Mouse (Mus musculus) monocyte, adult 2 months (primary cell): ENCODE measurements around the gene Mfap5.
"Not testable (repeated sequence)": the region's sequence is repeated elsewhere in the genome, so short reads cannot be mapped to it uniquely, and the experiment has no call there.

Experiments used
- DNase-seq, 2 experiments: peaks; one replicate each; pipeline ENCODE4 v3.0.0; 2022; ENCODE audit warnings: low spot score in 2 of 2, low read depth in 1 of 2

Mfap5 gene

GRCm38 (mm10) chr6:122512914-122513878 is 7.6 kb downstream of the Mfap5 start:
- DNase-seq: no peak

- no peak for DNase-seq
Observed at GRCm38 (mm10) chr6:122514312-122514711, 8.7 kb downstream of the Mfap5 start.

GRCm38 (mm10) chr6:122515762-122516161 is 10.1 kb downstream of the Mfap5 start:
- DNase-seq: not testable (repeated sequence)

DNA sequence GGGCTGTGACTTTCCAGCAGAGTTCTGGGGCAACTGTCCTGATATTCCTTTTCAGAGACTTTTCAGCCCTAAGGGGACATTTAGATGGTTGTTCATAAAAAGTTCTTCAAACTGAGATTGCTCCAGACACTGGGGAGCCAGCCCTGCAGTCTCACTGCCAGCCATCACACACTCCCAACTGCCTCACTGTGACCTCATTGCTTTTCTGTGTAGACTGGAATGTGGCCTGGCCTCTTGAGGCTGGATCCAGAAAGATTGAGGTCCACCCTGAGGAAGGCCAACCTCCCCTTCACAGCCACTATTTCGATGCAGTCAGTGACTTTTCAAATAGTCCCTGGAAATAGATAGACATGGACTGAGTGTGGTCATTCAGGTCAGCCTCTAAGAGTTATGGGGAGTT is 12.0 kb downstream of the Mfap5 start:
- no peak for DNase-seq

- DNase-seq: no peak
Observed at GRCm38 (mm10) chr6:122519384-122519783, 13.7 kb downstream of the Mfap5 start.

GRCm38 (mm10) chr6:122522595-122522994 is 16.9 kb downstream of the Mfap5 start:
- DNase-seq: no peak

GRCm38 (mm10) chr6:122523289-122523688 is 17.6 kb downstream of the Mfap5 start:
- DNase-seq: no peak

- DNase-seq: no peak
Observed at GRCm38 (mm10) chr6:122527596-122527995, 22.0 kb downstream of the Mfap5 start.

DNA sequence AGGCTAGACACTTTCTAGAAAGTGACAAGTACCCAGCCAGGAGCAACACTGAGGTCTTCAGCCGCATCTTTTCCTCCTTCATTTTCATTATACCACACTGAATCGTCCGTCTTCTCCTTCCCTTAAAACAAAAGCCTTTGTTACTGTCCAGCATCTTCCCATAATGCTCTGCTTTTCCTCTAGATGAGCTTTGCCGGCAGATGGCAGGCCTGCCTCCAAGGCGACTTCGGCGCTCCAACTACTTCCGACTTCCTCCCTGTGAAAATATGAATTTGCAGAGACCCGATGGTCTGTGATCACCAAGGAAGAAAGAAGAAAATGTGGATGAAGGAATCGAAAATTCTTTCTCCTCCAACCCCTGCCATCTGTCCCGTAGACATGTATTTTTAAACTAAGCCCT is 22.5 kb downstream of the Mfap5 start:
- DNase-seq: no peak

DNA sequence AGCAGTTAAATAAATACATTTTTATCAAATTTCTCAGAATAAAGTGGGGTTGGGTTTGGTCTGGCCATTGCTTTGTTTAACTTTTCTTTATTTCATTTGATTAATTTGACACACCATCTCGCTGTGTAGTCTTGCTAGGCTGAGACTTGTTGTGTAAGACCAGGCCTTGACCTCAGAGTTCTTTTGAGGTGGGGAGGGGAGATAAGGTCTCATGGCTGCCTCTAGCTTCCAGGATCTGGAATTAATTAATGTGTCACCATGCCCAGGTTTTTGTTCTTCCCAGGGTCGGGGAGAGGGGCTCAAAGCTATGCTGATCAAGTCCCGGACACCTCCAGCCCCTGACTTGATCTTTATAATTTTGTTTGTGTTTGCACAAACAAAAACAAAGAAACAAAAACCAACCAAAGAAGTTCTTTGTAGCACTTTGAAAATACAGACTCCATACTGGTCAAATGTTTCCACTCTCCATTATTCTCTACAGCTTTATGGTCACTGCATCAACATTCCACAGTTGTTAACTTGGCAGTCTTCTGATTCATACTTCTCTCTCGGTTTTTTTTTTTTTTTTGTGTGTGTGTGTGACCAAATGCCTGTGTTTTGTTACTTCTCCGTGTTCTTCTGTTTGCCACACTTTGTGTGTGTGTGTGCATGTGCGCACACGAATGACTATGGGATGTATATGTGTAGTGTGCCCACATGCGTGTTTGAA is 26.0 kb downstream of the Mfap5 start:
- no peak for DNase-seq

- no peak for DNase-seq
Observed at GRCm38 (mm10) chr6:122532883-122533302, 27.2 kb downstream of the Mfap5 start.

- no peak for DNase-seq
Observed at GRCm38 (mm10) chr6:122534032-122534431, 28.4 kb downstream of the Mfap5 start.

DNA sequence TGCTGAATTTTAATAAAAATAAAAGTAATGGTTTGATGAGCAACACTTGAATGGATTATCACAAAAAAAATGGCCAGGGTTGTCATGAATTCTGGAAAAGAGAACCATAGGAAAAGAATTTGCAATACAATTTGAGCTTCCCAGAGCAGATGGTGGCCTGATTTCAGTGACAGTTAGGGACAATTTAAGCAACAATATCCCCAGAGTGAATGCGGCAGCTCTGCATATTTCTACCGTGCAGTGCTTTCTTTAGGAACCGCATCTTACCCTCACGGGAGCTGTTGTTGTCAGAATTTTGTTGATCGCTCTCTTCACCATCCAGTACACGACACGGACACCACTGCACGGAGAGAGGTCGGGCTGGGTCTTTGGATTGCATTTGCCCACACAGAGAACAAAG is 33.9 kb downstream of the Mfap5 start:
- no peak for DNase-seq

DNA sequence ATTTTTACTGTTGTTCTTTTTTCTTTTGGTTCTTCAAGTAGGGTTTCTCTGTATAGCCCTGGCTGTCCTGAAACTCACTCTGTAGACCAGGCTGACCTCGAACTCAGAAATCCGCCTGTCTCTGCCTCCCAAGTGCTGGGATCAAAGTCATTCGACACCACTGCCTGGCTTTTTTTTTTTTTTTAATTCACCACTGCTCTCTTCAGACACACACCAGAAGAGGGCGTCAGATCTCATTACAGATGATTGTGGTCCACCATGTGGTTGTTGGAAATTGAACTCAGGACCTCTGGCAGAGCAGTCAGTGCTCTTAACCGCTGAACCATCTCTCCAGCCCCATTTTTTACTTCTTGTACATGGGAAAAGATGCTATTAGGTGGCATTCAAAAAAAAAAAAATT is 36.8 kb downstream of the Mfap5 start:
- not testable (repeated sequence) for DNase-seq

- DNase-seq: no peak
Observed at GRCm38 (mm10) chr6:122543574-122543973, 37.9 kb downstream of the Mfap5 start.

DNA sequence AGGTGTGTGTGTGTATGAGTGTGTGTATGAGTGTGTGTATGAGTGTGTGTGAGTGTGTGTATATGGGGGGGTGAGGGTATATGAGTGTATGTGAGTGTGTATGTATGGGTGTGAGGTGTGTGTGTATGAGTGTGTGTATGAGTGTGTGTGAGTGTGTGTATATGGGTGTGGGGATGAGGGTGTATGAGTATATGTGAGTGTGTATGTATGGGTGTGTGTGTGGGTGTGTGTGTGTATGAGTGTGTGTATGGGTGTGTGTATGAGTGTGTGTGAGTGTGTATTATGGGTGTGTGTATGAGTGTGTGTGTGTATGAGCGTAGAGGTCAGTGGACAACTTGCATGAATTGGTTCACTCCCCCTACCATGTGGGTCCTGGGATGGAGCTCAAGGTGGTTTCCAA is 39.0 kb downstream of the Mfap5 start:
- no peak for DNase-seq

GRCm38 (mm10) chr6:122545289-122545882 is 39.7 kb downstream of the Mfap5 start:
- DNase-seq: no peak

DNA sequence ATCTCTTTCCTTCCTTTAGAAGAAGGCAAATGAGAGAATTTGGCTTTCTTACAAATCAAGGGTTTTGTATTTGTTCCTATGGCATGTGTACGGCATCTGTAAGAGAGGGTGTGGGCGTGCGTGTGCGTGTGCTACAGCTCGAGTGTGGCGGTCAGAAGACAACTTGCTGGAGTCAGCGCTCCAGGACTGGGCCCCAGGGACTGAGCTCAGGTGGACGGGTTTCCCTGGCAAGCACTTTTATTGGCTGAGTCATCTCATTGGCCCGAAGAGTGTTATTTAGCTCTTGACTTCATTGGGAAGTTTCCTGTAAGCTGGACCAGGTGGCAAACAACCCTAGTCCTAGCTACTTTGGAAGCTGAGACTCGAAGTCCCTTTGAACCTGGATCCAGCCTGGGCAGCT is 40.3 kb downstream of the Mfap5 start:
- no peak for DNase-seq

- no peak for DNase-seq
Observed at GRCm38 (mm10) chr6:122553606-122554005, 48.0 kb downstream of the Mfap5 start, which contains the start of gene Aicda. TSS of gene Aicda (plus strand) at chr6:122553801.

DNA sequence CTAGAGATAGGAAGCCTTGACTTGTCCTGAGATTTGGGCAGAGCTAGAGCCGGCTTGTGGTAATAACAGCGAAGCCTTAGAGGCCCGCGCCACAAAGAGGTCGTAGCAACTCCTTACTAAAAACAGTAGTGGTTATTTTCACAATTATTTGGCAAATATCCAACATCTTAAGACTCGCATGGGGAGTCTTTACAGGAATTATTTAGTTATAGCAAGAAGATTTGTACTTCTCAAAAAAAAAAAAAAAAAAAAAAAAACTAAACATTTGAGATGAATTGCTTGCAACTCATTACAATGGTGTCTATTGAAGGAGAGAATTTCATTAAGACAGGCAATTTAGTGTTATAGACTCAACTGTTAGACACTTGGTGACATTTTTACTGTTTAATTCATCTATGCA is 48.5 kb downstream of the Mfap5 start:
- DNase-seq: no peak

DNA sequence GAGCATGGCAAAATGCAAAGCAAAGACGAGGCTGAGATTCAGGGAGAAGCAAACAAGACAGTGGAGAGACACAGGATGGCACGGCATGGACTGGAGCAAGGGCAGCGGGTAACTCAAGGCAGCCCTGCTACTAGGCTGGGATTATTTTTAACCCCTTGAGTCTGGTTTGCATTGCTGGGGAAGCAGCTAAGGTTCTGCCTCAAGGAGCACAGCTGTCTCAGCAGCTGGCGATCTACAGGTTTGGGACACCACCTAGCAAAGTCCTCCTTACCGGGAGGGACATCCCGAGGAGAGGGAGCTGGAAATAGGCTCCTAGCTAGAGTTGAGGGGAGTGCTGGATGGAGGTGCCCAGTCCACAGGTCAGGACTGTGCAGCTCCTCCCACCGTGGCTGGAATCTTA is 49.6 kb downstream of the Mfap5 start:
- DNase-seq: no peak
